Mouse (Mus musculus) midbrain, embryonic 13.5 days (tissue): ENCODE data around the gene Rap1b. TPM values are rescaled to one million over a fixed set of nuclear protein-coding genes. Genes with fewer than 3 reads are reported as not detected.

Experiments
- ATAC-seq: fragments of 200-750 bp; cut with Nextera tagmentation; 2 replicates; pipeline ENCODE4 v1.8.0; 2017; ENCODE audit warnings: mild to moderate bottlenecking, moderate TSS enrichment, moderate library complexity
- H3K27ac ChIP-seq: fragments of 300-500 bp; sonication (generic); 2 replicates; pipeline ENCODE4 v1.5.1; 2015; ENCODE audit warnings: inconsistent platforms, mild to moderate bottlenecking, moderate library complexity
- H3K27me3 ChIP-seq: fragments of 300-500 bp; sonication (generic); 2 replicates; pipeline ENCODE4 v1.6.1; 2015; ENCODE audit warnings: mild to moderate bottlenecking, inconsistent platforms
- H3K36me3 ChIP-seq: fragments of 300-500 bp; sonication (generic); 2 replicates; pipeline ENCODE4 v1.6.1; 2015; ENCODE audit warnings: mild to moderate bottlenecking, inconsistent platforms
- H3K4me1 ChIP-seq: fragments of 300-500 bp; sonication (generic); replicated peaks from 2 replicates; pipeline ENCODE4 v1.6.1; 2015; ENCODE audit warnings: inconsistent platforms
- H3K4me2 ChIP-seq: fragments of 300-500 bp; sonication (generic); replicated peaks from 2 replicates; pipeline ENCODE4 v1.6.1; 2015; ENCODE audit warnings: moderate library complexity, mild to moderate bottlenecking, inconsistent platforms
- H3K4me3 ChIP-seq: fragments of 300-500 bp; sonication (generic); replicated peaks from 2 replicates; pipeline ENCODE4 v1.5.1; 2015; ENCODE audit warnings: mild to moderate bottlenecking, inconsistent platforms
- H3K9ac ChIP-seq: fragments of 300-500 bp; sonication (generic); replicated peaks from 2 replicates; pipeline ENCODE4 v1.6.1; 2015; ENCODE audit warnings: mild to moderate bottlenecking, inconsistent platforms
- H3K9me3 ChIP-seq: fragments of 300-500 bp; sonication (generic); 2 replicates; pipeline ENCODE4 v1.6.1; 2016; ENCODE audit warnings: mild to moderate bottlenecking, inconsistent platforms
- WGBS: fragments of 180-500 bp; shearing (Covaris S2); methylation state at CpG from one replicate; pipeline ENCODE4 v1.1.7; 2015; 5-methylcytosine and 5-hydroxymethylcytosine counted together
- polyA plus RNA-seq: library from polyadenylated mRNA; unstranded; fragments of >200 nt; fragmentation: Nextera tagmentation; extraction: Ambion mirVana; gene quantifications from 2 replicates; pipeline ENCODE4 v1.2.1, GENCODE M21; 2015

Rap1b gene
- polyA plus RNA-seq, 1 experiment from 2014 or later: 140 TPM

DNA sequence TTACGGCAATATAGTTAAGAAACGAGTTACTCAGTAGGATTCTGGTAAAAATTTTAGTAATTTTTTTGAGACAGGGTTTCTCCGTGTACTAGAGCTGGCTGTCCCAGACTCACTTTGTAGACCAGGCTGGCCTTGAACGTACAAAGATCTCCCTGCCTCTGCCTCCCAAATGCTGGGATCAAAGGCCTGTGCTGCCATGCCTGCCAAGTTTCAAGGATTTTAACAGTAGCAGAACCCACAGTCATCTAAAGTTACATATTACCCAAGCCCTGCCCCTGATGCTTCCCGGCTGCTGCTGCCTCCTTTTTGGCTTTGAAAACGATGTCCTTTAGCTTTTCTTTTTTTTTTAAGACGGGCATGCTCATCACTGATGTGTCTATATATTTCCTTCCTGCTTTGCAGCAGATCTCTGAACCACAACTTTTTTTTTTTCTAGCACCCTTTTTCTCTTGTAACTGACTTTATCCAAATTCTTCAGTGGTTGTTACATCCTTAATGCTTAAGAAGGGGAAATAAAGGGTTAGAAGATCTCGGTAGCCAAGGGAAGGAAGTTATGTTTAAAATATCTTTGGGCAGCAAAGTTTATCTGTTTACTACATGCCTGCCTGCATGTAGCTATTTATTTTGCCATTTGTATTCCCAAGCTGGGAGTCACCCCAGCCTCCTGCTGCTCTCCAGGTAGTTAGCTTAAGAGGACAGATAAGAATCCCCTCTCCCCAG, 10.3 kb upstream of the Rap1b start:
- H3K27ac ChIP-seq: no peak overlapping the region
- H3K4me3 ChIP-seq: no peak overlapping the region
- H3K36me3 ChIP-seq: no peaks in the 10 kb centered on the region
- WGBS: 88% methylated on average over 8 of the region's 8 CpGs
- H3K9me3 ChIP-seq: no peaks in the 10 kb centered on the region
- no peaks in the 10 kb centered on the region for H3K4me1 ChIP-seq
- H3K4me2 ChIP-seq: no peak overlapping the region
- no peak overlapping the region for H3K9ac ChIP-seq
- no peak for ATAC-seq
- H3K27me3 ChIP-seq: no peaks in the 10 kb centered on the region

DNA sequence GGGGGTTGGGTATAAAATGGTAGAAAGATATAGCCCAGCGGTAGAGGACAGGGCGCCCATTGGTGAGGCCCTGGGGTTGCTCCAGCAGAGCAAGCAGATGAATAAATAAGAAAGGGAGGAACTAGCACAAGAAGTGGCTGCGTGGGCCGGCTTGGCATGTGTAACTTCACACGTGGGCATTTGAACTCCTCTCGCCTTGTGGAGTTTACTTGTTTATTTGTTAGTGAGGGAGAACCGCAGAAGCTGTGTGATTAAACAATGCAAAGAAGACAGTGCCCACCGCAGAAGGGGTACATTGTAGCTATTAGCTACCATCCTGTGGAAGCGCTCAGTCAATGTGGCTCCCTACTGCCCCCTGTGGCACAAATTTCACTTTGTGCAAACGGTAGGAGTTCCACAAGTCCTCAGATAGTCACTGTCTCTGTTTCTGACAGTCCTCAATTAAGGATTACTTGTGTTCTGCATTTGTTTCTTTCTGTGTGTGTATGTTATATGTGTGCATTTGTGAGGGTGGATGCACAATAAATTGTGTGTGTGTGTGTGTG, 6.9 kb upstream of the Rap1b start:
- Histone ChIP-seq H3K27ac (no peak overlapping the region), H3K9me3 (no peaks in the 10 kb centered on the region), H3K4me2 (no peak overlapping the region), H3K27me3 (no peaks in the 10 kb centered on the region), H3K36me3 (no peaks in the 10 kb centered on the region), H3K9ac (no peak overlapping the region), H3K4me3 (no peak overlapping the region), H3K4me1 (no peaks in the 10 kb centered on the region)
- no peak for ATAC-seq
- WGBS: 91% methylated on average over 10 of the region's 10 CpGs

DNA sequence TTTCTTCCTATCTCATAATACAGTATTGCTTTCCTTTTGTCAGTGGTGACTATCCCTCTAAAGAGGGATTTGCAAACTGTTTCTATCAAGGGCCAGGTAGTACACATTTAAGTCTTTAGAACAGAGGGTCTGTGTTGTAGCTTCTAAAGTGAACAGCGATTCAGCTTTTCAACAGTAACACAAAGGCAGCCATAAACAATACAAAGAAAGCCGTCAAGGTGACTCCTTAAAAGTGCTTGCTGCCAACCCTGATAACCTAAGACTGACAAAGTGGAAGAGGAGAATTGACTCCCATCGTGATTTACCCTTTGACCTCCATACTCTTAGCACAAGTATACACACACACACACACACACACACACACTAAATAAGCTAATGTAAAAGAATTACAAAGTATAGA, 3.1 kb upstream of the Rap1b start:
- ATAC-seq: no peak
- WGBS: 50% methylated on average over 3 of the region's 3 CpGs
- no peak overlapping the region for H3K27ac ChIP-seq

DNA sequence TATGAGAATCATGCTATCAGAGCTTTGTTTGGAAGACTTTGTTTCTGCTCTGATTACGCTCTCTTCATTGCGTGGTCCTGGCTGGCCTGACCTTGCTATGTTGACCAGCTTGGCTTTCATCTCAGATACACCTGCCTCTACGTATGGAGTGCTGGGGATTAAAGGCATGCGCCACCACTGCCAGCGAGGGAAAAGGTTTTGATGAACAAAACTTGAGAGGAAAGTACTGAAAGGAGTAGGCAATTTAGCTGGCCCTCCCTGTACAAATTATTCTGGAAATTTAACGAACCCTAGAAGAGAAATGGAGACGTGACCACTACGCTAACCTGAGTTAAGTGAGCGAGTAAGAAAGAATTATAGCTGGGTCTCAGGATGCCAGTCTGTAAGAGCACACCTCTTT, 961 bp upstream of the Rap1b start:
- Histone ChIP-seq H3K36me3 (no peaks in the 10 kb centered on the region), H3K9me3 (no peaks in the 10 kb centered on the region), H3K9ac (peak overlapping the region; percentile 92), H3K4me1 (peaks cover 27% of the 10 kb centered on the region), H3K27ac (peak overlapping the region; percentile 99), H3K4me3 (peak overlapping the region; percentile 95), H3K27me3 (no peaks in the 10 kb centered on the region), H3K4me2 (peak overlapping the region; percentile 77)
- ATAC-seq: peak; percentile 18; the same call in 1 of the 2 replicates
- 46% methylated on average over 9 of the region's 9 CpGs for WGBS

More for the DNA sequence above, 3.1 kb upstream of the Rap1b start:
- no peaks in the 10 kb centered on the region for H3K9me3 ChIP-seq
- no peak overlapping the region for H3K9ac ChIP-seq
- no peak overlapping the region for H3K4me3 ChIP-seq
- no peaks in the 10 kb centered on the region for H3K27me3 ChIP-seq
- H3K4me1 ChIP-seq: peaks cover 20% of the 10 kb centered on the region
- no peaks in the 10 kb centered on the region for H3K36me3 ChIP-seq
- H3K4me2 ChIP-seq: no peak overlapping the region

DNA sequence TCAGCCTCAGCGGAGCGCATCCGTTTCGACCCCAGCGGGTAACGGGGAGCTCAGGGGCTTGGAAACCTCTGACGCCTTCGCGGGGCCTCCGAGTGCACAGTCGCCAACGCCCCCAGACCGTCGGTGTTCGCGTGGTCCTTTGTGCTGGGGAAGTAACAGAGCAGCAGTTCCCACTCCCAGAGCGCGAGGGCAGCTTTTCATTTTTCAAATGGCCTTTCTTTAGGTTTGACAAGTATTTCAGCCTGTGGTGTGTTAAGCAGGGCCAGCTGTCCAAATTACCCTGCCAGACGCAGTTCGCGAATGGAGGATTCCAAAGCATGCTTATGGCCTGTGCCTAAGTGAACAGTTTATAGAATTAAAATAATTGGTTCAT, 411 bp upstream of the Rap1b start:
- no peaks in the 10 kb centered on the region for H3K9me3 ChIP-seq
- peak; percentile 94 for ATAC-seq
- under 1% methylated on average over 21 of the region's 21 CpGs for WGBS
- no peaks in the 10 kb centered on the region for H3K36me3 ChIP-seq
- peak overlapping the region; percentile 77 for H3K4me2 ChIP-seq
- peaks cover 29% of the 10 kb centered on the region for H3K4me1 ChIP-seq
- H3K27me3 ChIP-seq: no peaks in the 10 kb centered on the region
- peak overlapping the region; percentile 95 for H3K4me3 ChIP-seq
- H3K27ac ChIP-seq: peak overlapping the region; percentile 99
- H3K9ac ChIP-seq: peak overlapping the region; percentile 92

DNA sequence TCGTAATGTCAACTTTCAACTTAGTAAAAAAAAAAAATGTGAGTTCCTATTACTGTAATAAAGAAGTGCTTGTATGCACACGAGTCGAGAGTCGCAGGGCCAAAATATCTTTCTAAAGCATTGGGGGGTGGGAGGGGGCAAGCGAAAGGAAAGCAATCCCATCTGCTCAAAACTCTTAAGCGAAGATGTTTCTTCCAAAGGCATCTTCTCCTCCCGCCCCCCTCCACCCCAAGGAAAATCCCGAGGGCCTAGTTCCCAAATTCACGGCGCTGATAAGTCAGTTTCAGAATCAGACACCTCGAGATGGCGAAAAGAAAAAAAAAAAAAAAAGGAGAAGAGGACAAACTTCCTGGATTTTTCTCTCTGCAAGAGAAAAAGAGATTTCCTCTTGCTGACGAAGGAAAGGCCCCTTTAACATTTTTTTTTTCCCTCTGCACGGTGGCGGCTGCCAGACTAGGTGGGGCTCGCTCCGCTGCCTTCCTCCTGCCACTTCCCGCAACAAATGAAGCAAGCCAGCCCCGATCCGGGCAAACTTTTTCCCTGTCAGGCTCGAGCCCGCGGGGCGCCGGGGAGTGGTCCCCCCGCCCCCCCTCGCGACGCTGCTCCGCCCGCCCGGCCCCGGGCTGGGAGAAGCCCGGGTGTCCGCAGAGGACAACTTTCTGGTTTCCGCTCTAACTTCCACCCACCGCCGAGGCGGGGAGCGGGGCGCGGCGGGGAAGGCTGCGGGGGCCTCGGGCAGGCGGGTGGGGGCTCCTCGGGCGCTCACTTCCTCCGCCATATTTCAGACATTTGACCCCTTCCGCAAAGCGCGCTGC, 846 bp downstream of the Rap1b start:
- ATAC-seq: peak; percentile 38
- H3K9me3 ChIP-seq: no peaks in the 10 kb centered on the region
- H3K27ac ChIP-seq: peak overlapping the region; percentile 99
- H3K4me3 ChIP-seq: peak overlapping the region; percentile 95
- peak overlapping the region; percentile 77 for H3K4me2 ChIP-seq
- WGBS: 2% methylated on average over 52 of the region's 52 CpGs
- H3K27me3 ChIP-seq: no peaks in the 10 kb centered on the region
- no peaks in the 10 kb centered on the region for H3K36me3 ChIP-seq
- peak overlapping the region; percentile 92 for H3K9ac ChIP-seq
- H3K4me1 ChIP-seq: peaks cover 29% of the 10 kb centered on the region

DNA sequence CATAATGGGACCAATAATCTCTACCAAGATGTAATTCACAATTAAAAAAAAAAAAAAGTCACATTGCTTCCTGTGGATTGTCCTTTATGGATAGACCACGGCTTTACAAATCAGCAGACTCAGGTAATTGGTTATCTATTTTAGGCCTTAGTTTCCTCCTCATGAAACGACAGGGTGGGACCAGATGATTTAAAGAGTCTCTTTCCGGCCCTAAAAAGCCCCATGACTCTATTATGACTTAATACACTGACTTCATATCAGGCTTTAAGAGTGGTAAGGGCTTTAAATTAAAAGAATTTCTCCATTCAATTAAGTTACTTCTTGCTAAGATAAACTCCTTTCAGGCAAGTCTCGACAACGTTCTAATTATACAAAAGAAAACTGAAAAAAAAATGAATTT, 1.6 kb downstream of the Rap1b start:
- Histone ChIP-seq H3K4me3 (peak overlapping the region; percentile 95), H3K36me3 (no peaks in the 10 kb centered on the region), H3K4me1 (peaks cover 29% of the 10 kb centered on the region), H3K9me3 (no peaks in the 10 kb centered on the region), H3K9ac (peak overlapping the region; percentile 92; the same call in 1 of the 2 replicates), H3K4me2 (peak overlapping the region; percentile 77), H3K27me3 (no peaks in the 10 kb centered on the region), H3K27ac (no peak overlapping the region)
- 44% methylated on average over 5 of the region's 5 CpGs for WGBS
- no peak for ATAC-seq

DNA sequence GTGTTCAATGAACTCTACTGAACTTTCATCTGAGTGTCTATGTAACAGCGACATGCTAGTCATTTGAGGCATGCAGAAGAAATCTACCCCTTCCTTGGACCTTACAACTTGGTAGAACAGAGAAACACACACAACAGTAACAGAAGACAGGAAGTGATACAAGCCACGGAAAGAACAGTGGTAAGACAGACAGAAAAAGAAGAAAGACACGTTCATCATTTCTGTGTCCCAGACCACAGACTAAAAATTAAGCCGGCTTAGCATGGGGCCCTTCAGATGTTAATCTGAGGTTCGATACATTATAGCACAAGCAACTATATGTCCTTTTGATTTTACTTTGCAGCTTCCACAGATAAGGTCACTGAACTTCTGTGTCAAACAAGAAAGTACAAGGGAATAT, 2.1 kb downstream of the Rap1b start:
- Histone ChIP-seq H3K9me3 (no peaks in the 10 kb centered on the region), H3K27me3 (no peaks in the 10 kb centered on the region), H3K36me3 (no peaks in the 10 kb centered on the region), H3K4me1 (peaks cover 29% of the 10 kb centered on the region), H3K27ac (no peak overlapping the region), H3K4me3 (peak overlapping the region; percentile 95; the same call in 1 of the 2 replicates), H3K4me2 (peak overlapping the region; percentile 77), H3K9ac (no peak overlapping the region)
- WGBS: 82% methylated on average over 5 of the region's 5 CpGs
- ATAC-seq: no peak

DNA sequence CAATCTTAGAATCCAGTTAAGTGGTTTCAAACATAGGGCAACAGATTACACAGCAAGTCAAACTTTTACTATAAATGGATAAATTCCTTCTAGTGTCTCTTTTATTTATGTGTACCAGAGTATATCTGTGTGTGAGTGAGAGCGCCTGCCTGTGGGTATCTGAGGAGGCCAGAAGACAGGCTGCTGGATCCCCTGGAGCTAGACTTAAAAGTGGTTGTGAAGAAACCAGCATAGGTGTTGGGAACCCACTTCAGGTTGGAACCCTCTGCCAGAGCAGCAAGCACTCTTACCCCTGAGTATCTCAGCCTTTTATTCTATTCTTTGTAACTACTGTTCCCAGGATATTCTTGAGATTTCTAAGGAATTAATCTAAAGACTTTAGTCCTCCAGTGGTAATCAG, 4.1 kb downstream of the Rap1b start:
- Histone ChIP-seq H3K9me3 (no peaks in the 10 kb centered on the region), H3K4me3 (no peak overlapping the region), H3K27ac (no peak overlapping the region), H3K9ac (no peak overlapping the region), H3K4me1 (peaks cover 22% of the 10 kb centered on the region), H3K4me2 (no peak overlapping the region), H3K36me3 (no peaks in the 10 kb centered on the region), H3K27me3 (no peaks in the 10 kb centered on the region)
- WGBS: 90% methylated on average over 1 of the region's 1 CpGs
- ATAC-seq: no peak

DNA sequence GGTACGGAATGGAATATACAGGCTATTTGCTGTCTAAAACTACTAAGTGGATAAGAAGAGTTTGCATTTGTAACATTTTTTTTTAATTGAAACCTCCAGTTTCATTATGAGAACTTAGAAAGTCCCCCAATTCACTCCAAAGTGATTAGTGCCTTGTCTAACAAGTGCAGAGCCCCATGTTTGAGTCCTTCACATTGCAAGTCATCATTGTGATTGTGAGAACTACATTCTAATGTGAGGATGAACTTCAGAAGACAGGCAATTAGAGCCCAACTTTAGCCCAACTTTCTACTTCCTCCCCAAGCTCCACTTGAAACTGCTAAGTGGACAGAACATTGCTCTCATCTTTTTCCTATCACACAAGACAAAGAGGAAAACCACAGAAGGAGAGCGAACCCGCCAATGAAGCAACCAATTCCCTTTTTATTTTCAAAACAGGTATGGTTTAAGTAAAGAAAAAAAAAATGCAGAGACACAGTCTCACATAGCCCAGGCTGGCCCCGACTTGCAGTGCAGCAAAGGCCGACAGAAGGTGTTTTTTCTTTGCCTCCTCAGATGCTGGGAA, 5.3 kb downstream of the Rap1b start:
- H3K27ac ChIP-seq: no peak overlapping the region
- whole genome bisulfite sequencing: 92% methylated on average over 5 of the region's 5 CpGs
- no peak for ATAC-seq

DNA sequence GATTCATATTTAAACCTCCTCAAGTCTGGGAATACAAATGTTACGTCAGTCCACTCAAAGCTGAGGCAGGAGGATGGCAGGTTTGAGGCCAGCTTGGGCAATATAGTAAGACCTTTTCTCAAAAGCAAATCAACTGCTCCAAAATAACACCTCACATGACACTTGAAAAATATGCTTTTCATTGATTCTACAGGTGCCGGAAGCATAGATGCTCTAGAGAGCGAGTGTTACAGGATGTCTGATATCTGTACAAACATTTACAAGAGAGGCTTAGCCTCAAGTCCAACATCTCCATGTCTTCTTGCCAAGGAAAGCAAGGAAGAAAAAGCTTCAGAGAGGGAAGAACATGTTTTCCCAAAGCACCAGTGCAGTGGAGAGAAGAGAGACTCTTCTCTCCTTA, 6.1 kb downstream of the Rap1b start:
- WGBS: 97% methylated on average over 3 of the region's 3 CpGs
- no peak overlapping the region for H3K27ac ChIP-seq
- H3K4me2 ChIP-seq: no peak overlapping the region
- no peaks in the 10 kb centered on the region for H3K36me3 ChIP-seq
- H3K4me1 ChIP-seq: peaks cover 16% of the 10 kb centered on the region
- no peak overlapping the region for H3K4me3 ChIP-seq
- no peak for ATAC-seq
- no peaks in the 10 kb centered on the region for H3K27me3 ChIP-seq
- no peaks in the 10 kb centered on the region for H3K9me3 ChIP-seq
- H3K9ac ChIP-seq: no peak overlapping the region

More for the DNA sequence above, 5.3 kb downstream of the Rap1b start:
- no peak overlapping the region for H3K9ac ChIP-seq
- H3K36me3 ChIP-seq: no peaks in the 10 kb centered on the region
- no peaks in the 10 kb centered on the region for H3K27me3 ChIP-seq
- no peaks in the 10 kb centered on the region for H3K9me3 ChIP-seq
- no peak overlapping the region for H3K4me3 ChIP-seq
- peaks cover 18% of the 10 kb centered on the region for H3K4me1 ChIP-seq
- no peak overlapping the region for H3K4me2 ChIP-seq

DNA sequence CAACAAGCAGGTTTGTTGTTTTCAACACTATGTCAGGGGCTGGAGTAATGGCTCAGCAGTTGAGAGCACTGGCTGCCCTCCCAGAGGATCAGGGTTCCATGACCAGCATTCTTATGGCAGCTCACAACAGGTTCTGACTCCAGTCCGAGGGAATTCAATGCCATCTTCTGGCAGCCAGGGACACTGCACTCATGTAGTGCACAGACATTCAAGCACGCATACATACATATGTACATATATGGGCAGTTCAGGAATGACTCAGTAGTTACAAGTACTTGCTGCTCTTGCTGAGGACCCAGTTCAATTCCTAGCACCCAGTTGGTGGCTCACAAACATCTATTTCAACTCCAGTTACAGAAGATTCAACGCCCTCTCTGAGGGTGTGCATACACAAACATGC, 6.9 kb downstream of the Rap1b start:
- Histone ChIP-seq H3K27ac (no peak overlapping the region), H3K9ac (no peak overlapping the region), H3K4me1 (peaks cover 8% of the 10 kb centered on the region), H3K4me2 (no peak overlapping the region), H3K27me3 (no peaks in the 10 kb centered on the region), H3K4me3 (no peak overlapping the region), H3K9me3 (no peaks in the 10 kb centered on the region), H3K36me3 (no peaks in the 10 kb centered on the region)
- no peak for ATAC-seq
- WGBS: 92% methylated on average over 3 of the region's 3 CpGs
